Mouse (Mus musculus) heart, adult 8-10 months (tissue): Measurements from ENCODE around the gene Mrpl22. TPM values are rescaled to one million over a fixed set of nuclear protein-coding genes. Genes with fewer than 3 reads are reported as not detected.
A peak's percentile ranks its signal among the peaks of the same experiment; 100 is the strongest.
"Not testable (repeated sequence)": the region's sequence is repeated elsewhere in the genome, so short reads cannot be mapped to it uniquely, and the experiment has no call there.

ENCODE experiments used
- DNase-seq: peaks from one replicate; pipeline ENCODE4 v3.0.0; 2022; ENCODE audit warnings: low spot score
- total RNA-seq, 4 experiments: library from RNA; stranded (reverse); gene quantifications; 2 replicates each; pipeline ENCODE4 v1.2.4; 2022

Gene Mrpl22
- total RNA-seq, result 10 to 100 TPM; 45.6 to 62.3 (median 52.4) TPM

DNA sequence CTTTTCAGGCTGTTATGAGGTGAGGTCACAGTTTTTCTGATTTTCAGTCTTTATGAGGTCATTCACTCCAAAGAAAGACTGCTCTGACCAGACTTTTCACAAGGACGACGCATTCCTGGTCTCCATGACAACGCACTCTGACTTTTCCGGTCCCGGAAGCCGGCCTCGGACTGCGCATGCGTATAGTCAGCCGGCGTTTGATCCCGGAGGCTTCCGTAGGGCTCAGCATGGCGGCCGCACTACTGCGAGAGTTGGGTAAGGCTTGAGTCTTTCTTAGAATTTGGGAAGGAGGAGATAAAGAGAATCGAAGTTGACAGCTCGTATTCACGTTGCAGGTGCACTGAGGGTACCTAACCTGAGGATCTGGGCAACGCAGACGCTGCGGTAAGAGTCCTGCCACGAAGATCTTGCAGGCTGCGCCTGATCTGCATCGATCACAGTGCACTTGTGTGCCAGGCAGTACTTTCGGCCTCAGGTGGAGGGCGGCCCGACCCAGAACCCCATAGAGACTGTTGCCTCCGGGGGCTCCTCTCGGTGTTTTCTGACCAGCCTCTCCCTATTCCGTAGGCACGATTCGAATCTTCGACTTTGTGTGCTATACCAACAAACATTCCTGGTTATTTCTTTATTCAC lies at the start of gene Mrpl22:
Gene Mrpl22, plus strand, starts transcription at position 203 of the 633 bp plus-strand sequence.
- peak; percentile 95 for DNase-seq

DNA sequence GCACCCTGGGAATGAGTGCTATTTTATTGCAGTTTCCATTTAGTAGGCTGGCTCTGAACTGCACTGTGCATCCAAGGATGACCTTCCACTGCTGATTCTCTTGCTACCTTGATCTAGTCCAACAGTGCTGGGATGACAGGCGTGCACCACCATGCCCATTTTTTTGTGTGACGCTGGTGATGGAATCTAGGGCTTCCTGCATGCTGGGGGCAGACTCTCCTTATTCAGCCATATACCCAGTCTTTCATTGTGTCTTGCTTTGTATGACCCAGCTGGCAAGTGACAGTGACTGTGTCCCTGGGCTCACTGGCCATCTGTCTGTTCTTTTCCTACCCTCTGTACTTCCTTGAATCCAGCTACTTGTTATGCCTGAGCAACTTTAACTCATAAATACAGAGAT lies 47.8 kb upstream of the Mrpl22 start:
- no peak for DNase-seq

DNA sequence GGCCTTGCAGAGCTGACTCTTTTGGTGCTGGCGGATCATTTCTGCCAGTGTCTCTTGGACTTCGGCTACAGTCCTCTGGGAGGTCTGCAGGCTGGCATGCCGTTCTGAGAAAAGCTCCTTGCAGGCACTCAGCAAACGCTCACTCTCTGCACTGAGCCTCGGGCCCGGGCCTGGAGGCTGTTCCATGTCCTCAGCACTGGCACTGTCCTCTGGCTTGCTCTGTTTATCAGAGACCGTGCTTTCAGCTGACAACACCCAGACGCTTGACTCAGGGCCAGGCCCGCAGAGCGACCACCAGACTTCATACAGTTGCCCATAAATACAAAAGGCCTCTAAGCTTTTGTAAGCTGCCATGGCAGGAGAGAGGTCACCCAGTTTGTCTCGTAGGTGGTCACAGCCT lies 46.4 kb upstream of the Mrpl22 start:
- DNase-seq, result no peak

DNA sequence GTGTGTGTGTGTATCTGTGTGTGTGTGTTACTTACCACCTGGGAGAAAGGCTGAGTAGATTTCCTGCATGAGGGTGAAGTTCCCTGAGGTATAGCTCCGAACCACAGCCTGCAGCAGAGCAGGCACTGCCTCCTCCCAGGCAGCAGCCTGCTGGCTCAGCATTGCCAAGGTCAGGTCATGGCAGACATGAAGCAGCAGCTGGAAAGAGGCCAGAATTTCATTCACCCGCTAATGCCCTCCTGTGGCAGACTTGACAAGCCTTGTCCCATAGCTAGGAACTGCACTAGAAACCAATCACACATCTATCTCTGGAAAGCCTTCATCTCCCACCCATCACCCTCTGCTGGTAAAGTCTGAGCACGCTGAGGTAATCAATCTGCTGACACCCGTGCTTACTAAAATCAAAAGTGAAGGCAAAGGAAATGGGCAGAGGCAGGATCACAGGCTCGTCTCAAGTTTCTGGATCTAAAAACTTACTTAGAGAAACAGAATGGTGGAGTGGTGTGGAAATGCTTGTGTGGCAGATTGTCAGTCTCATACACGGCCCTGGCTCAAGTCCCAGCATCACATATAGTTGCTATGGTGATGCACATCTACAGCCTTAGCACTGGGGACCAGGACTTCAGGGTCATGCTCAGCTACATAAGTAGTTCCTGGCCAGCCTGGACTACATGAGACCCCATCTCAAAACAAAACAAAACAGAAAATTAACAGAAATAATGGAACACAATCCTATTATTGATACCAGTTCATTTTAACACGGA lies 44.9 kb upstream of the Mrpl22 start:
- peak; percentile 58 for DNase-seq

GRCm38 (mm10) chr11:58127544-58127943 lies 43.9 kb upstream of the Mrpl22 start:
- no peak for DNase-seq

DNA sequence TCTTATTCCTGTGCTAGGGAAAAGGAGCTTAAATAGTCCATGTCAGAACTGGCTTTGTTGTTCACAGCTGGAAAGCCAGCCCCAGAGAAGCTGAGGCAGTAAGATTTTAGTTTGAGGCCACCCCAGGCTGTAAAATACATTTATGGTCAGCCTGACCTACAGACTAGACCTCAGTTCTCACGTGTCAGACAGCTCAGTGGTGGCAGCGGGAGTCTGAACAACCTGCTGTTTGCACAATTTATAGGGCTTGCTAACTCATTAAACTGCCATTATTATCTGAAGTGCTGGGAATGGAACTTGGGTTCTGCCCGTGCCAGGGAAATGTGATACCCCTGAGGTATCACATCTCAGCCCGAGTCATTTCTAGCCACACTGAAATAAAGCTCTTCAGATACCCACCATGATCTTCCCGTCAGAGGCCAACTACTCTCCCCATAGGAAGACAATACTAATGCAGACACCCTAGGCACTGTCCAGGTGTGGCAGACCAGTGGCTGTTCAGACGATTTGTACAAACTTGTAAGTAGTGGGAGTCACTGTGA lies 42.1 kb upstream of the Mrpl22 start:
- no peak for DNase-seq

- no peak for DNase-seq
These were observed 39.4 kb upstream of the Mrpl22 start for GRCm38 (mm10) chr11:58132026-58132425.

DNA sequence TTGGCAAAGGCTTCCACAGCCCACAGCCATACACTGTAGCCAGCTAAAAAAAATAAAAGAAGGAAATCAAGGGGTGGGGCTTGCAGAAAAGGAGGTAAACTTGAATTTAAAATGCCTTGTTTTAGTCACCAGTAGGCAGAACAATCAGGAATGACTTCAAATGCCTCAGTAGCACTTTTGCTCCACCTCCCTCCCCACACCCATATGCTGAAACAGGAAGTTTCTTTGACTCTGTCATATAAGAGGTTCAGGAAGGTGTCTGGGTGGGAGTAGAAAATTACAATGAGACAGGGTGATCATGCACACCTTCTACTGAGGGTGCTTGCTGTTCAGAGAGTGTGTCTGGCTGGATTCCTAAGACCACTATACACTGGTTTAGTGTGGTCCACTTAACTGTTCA lies 36.6 kb upstream of the Mrpl22 start:
- no peak for DNase-seq

GRCm38 (mm10) chr11:58135296-58135695 lies 36.2 kb upstream of the Mrpl22 start:
- DNase-seq, result no peak

- DNase-seq, result no peak
These were observed 34.8 kb upstream of the Mrpl22 start for GRCm38 (mm10) chr11:58136677-58137076.

- DNase-seq, result no peak
These were observed 32.6 kb upstream of the Mrpl22 start for GRCm38 (mm10) chr11:58138821-58139220.

DNA sequence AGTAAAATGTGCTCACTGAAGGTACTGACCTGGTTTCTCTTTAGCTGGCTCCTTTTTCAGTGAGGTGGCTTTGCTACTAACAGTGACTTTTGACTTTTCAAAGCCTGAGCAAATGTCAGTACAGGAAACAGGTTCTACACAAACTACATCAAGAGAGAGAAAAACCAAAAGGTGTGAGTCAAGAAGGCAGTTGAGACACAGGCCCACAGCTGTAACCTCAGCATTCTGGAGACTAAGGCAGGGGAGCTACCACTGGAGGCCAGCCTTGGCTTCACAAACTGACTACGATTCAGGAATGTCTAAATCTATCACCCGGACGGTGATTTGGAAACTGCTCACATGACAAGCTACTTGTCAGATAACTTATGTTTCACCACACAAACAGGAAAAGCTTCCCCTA lies 32.0 kb upstream of the Mrpl22 start:
- DNase-seq, result no peak

DNA sequence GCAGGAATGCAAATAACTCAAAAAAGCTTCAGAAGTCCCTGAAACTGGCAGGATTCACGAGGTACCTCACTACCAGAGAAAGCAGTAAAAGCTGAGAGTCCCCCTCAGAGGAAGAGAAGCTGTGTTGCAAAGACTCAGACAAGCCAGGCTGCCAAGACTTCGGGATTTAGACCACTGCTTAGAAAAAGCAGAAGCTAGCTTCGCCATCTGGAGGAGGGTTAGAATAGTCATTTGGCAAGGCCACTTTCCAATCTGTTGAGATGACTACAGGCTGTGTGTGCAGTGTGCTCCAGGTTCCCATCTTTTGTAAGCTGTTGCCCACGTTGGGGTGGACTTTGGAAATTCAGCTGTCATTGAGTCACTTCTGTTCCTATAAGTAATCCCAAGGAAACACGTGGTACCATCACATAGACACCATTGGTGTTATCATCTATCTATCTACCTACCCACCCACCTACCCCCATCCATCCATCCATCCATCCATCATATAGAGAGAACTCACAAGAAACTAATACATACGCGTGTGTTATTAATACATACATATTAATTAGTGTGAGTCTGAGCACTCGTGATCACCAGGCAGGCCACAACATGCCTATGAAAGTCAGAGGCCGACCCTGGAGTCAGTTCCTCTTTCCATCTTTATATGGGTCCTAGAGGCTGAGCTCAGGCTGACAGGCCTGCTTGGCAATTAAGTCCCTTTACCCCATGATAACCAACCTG lies 27.6 kb upstream of the Mrpl22 start:
- DNase-seq, result no peak

DNA sequence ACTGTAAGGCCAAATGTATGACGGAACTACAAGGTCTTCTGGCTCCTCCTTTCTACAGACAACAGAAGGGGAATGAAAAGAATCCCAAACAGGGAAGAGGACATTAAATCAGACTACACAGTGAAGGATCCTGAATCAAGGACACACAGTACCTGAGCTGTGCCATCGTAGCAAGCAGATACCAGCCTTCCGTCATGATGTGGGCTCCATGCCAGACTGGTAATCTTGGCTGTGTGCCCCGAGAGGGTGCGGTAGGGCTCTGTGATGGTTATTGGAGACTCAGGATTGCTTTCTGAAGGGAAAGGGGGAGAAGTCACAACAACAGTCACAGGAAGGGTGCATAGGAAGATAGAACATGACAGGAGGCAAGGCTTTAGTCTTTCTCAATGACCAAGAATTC lies 25.2 kb upstream of the Mrpl22 start:
- DNase-seq, result no peak

DNA sequence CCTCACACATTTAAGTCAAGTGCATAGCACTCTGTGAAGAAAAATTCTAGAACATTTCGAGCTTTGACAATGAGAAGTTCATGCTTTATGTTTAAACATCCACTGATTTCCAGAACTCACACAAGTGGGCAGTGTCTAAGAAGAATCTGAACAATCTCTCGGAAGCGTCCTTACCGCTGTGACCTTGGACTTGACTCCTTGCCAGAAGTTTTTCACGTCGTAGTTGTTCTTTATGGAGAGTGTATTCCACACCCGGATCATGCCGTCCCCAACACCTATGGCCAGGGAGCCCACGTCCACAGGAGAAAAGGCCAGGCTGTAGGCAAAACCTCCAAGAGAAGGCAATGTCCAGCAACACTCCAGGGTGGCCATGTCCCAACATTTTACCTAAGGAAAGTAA lies 16.0 kb upstream of the Mrpl22 start:
- no peak for DNase-seq

- no peak for DNase-seq
These were observed 14.6 kb upstream of the Mrpl22 start for GRCm38 (mm10) chr11:58156871-58157270.

DNA sequence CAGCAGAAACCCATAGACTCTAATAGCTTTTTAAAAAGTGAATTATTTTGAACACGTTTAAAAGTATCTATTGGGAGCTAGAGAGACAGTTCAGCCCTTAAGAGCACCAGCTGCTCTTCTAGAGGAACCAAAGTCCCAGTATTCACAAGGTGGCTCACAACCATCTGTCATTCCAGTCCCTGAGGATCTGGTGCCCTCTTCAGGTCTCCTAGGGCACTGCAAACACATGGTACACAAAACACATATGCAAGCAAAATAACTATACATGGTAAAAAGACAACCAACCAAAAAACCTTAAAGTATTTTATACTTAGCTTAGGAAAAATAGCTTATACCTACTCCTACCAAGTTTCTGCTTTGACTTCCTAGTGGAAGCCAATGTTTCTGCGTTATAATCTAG lies 6.4 kb upstream of the Mrpl22 start:
- DNase-seq, result no peak

DNA sequence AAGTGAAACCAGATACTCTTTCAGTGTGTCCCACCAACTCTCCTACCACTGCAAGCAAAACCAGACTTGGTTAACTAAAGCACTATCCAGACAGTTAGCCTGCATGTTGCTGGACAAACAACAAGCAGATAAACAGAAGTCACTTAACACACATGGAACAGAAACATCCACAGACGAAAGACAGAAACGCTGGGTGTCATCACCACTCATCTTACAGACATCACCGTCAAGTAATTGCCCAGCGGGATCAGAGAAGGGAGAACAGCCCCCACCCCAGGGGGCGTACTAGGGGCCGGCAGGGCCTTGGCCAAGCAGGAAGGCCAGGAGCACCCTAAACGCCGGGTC lies 3.7 kb upstream of the Mrpl22 start:
- DNase-seq, result no peak

- peak; percentile 66 for DNase-seq
These were observed 3.1 kb upstream of the Mrpl22 start, which contains the start of gene Gemin5 for GRCm38 (mm10) chr11:58168167-58168915. Gemin5 (minus strand) TSS chr11:58168539.

GRCm38 (mm10) chr11:58169666-58170065 lies 1.8 kb upstream of the Mrpl22 start:
- no peak for DNase-seq

GRCm38 (mm10) chr11:58179563-58179962 lies 8.1 kb downstream of the Mrpl22 start:
- DNase-seq, result peak; percentile 88

- not testable (repeated sequence) for DNase-seq
These were observed 8.5 kb downstream of the Mrpl22 start for GRCm38 (mm10) chr11:58179986-58180385.
